Mouse (Mus musculus) midbrain, embryonic 16.5 days (tissue): ENCODE data around the gene Gm5089. TPM values are rescaled to one million over a fixed set of nuclear protein-coding genes. Genes with fewer than 3 reads are reported as not detected.

Source experiments
- ATAC-seq: fragments of 200-750 bp; cut with Nextera tagmentation; 2 replicates; pipeline ENCODE4 v1.8.0; 2017; ENCODE audit warnings: moderate TSS enrichment
- H3K27ac ChIP-seq: fragments of 300-500 bp; sonication (generic); 2 replicates; pipeline ENCODE4 v1.5.1; 2014; ENCODE audit warnings: mild to moderate bottlenecking, low read length, mixed read lengths
- H3K27me3 ChIP-seq: fragments of 300-500 bp; sonication (generic); 2 replicates; pipeline ENCODE4 v1.6.1; 2014; ENCODE audit warnings: low read depth, low read length, mixed read lengths; ENCODE audit not compliant: control insufficient read depth, insufficient read depth
- H3K36me3 ChIP-seq: fragments of 300-500 bp; sonication (generic); 2 replicates; pipeline ENCODE4 v1.6.1; 2014; ENCODE audit warnings: mild to moderate bottlenecking, low read length, moderate library complexity, mixed read lengths; ENCODE audit not compliant: control insufficient read depth, insufficient read depth
- H3K4me1 ChIP-seq: fragments of 300-500 bp; sonication (generic); 2 replicates; pipeline ENCODE4 v1.6.1; 2014; ENCODE audit warnings: mild to moderate bottlenecking, low read length, mixed read lengths; ENCODE audit not compliant: control insufficient read depth, insufficient read depth
- H3K4me2 ChIP-seq: fragments of 300-500 bp; sonication (generic); 2 replicates; pipeline ENCODE4 v1.6.1; 2014; ENCODE audit warnings: mild to moderate bottlenecking, low read length, mixed read lengths
- H3K4me3 ChIP-seq: fragments of 300-500 bp; sonication (generic); 2 replicates; pipeline ENCODE4 v1.5.1; 2014; ENCODE audit warnings: low read depth, mild to moderate bottlenecking, low read length, moderate library complexity, mixed read lengths
- H3K9ac ChIP-seq: fragments of 300-500 bp; sonication (generic); 2 replicates; pipeline ENCODE4 v1.6.1; 2014; ENCODE audit warnings: low read depth, low read length, mixed read lengths
- H3K9me3 ChIP-seq: fragments of 300-500 bp; sonication (generic); replicated peaks from 2 replicates; pipeline ENCODE4 v1.6.1; 2014; ENCODE audit warnings: mild to moderate bottlenecking, low read length, mixed read lengths; ENCODE audit not compliant: control insufficient read depth, poor library complexity, severe bottlenecking
- WGBS: fragments of 180-500 bp; shearing (Covaris S2); extraction: QIAGEN DNeasy Blood & Tissue Kit; methylation state at CpG from one replicate; pipeline ENCODE4 v1.1.7; 2014; 5-methylcytosine and 5-hydroxymethylcytosine counted together
- polyA plus RNA-seq: library from polyadenylated mRNA; unstranded; fragments of >200 nt; fragmentation: Nextera tagmentation; extraction: Ambion mirVana; gene quantifications from 2 replicates; pipeline ENCODE4 v1.2.1, GENCODE M21; 2015

The Gm5089 gene
- polyA plus RNA-seq, 1 experiment from 2014 or later, result 0.82 TPM

GRCm38 (mm10) chr14:122427204-122427560 lies 23.7 kb downstream of the Gm5089 start:
- Histone ChIP-seq H3K27me3 (no peaks in the 10 kb centered on the region), H3K4me2 (no peak overlapping the region), H3K27ac (no peak overlapping the region), H3K36me3 (no peaks in the 10 kb centered on the region), H3K9ac (no peak overlapping the region), H3K4me1 (no peaks in the 10 kb centered on the region), H3K9me3 (no peaks in the 10 kb centered on the region), H3K4me3 (no peak overlapping the region)
- peak; percentile 62; the same call in 1 of the 2 replicates for ATAC-seq
- WGBS, result 33% methylated on average over 8 of the region's 8 CpGs

GRCm38 (mm10) chr14:122426529-122427203 lies 24.2 kb downstream of the Gm5089 start:
- H3K27me3 ChIP-seq, result no peaks in the 10 kb centered on the region
- H3K4me1 ChIP-seq, result no peaks in the 10 kb centered on the region
- H3K4me2 ChIP-seq, result no peak overlapping the region
- WGBS, result 49% methylated on average over 10 of the region's 10 CpGs
- ATAC-seq, result peak; percentile 21; the same call in 1 of the 2 replicates
- no peak overlapping the region for H3K27ac ChIP-seq
- H3K36me3 ChIP-seq, result no peaks in the 10 kb centered on the region
- no peak overlapping the region for H3K4me3 ChIP-seq
- H3K9me3 ChIP-seq, result no peaks in the 10 kb centered on the region
- no peak overlapping the region for H3K9ac ChIP-seq

GRCm38 (mm10) chr14:122424441-122424840 lies 26.5 kb downstream of the Gm5089 start:
- Histone ChIP-seq H3K27me3 (no peaks in the 10 kb centered on the region), H3K27ac (no peak overlapping the region), H3K4me1 (no peaks in the 10 kb centered on the region), H3K9me3 (no peaks in the 10 kb centered on the region), H3K9ac (no peak overlapping the region), H3K4me3 (no peak overlapping the region), H3K36me3 (no peaks in the 10 kb centered on the region), H3K4me2 (no peak overlapping the region)
- 72% methylated on average over 3 of the region's 3 CpGs for WGBS
- ATAC-seq, result no peak

- no peak overlapping the region for H3K27ac ChIP-seq
- WGBS, result 10% methylated on average over 4 of the region's 4 CpGs
- H3K36me3 ChIP-seq, result no peaks in the 10 kb centered on the region
- ATAC-seq, result no peak
- no peak overlapping the region for H3K4me2 ChIP-seq
- peaks cover 9% of the 10 kb centered on the region for H3K27me3 ChIP-seq
- no peak overlapping the region for H3K9ac ChIP-seq
- no peaks in the 10 kb centered on the region for H3K9me3 ChIP-seq
- no peaks in the 10 kb centered on the region for H3K4me1 ChIP-seq
- no peak overlapping the region for H3K4me3 ChIP-seq
Observed at GRCm38 (mm10) chr14:122416166-122416771, 34.6 kb downstream of the Gm5089 start.

GRCm38 (mm10) chr14:122414786-122415185 lies 36.1 kb downstream of the Gm5089 start:
- H3K36me3 ChIP-seq, result no peaks in the 10 kb centered on the region
- no peak overlapping the region for H3K27ac ChIP-seq
- no peaks in the 10 kb centered on the region for H3K9me3 ChIP-seq
- H3K4me1 ChIP-seq, result no peaks in the 10 kb centered on the region
- ATAC-seq, result no peak
- no peak overlapping the region for H3K4me2 ChIP-seq
- no peak overlapping the region for H3K9ac ChIP-seq
- H3K4me3 ChIP-seq, result no peak overlapping the region
- peaks cover 16% of the 10 kb centered on the region for H3K27me3 ChIP-seq
- WGBS, result 90% methylated on average over 2 of the region's 2 CpGs

GRCm38 (mm10) chr14:122413542-122413928 lies 37.4 kb downstream of the Gm5089 start:
- no peak overlapping the region for H3K27ac ChIP-seq
- WGBS, result 90% methylated on average over 2 of the region's 2 CpGs
- H3K9me3 ChIP-seq, result no peaks in the 10 kb centered on the region
- H3K27me3 ChIP-seq, result peaks cover 22% of the 10 kb centered on the region
- no peak for ATAC-seq
- H3K9ac ChIP-seq, result no peak overlapping the region
- no peaks in the 10 kb centered on the region for H3K4me1 ChIP-seq
- H3K4me3 ChIP-seq, result no peak overlapping the region
- H3K36me3 ChIP-seq, result no peaks in the 10 kb centered on the region
- no peak overlapping the region for H3K4me2 ChIP-seq

GRCm38 (mm10) chr14:122412841-122413541 lies 37.9 kb downstream of the Gm5089 start:
- Histone ChIP-seq H3K4me3 (no peak overlapping the region), H3K27ac (no peak overlapping the region), H3K9me3 (no peaks in the 10 kb centered on the region), H3K36me3 (no peaks in the 10 kb centered on the region), H3K4me1 (no peaks in the 10 kb centered on the region), H3K9ac (no peak overlapping the region), H3K4me2 (no peak overlapping the region), H3K27me3 (peaks cover 27% of the 10 kb centered on the region)
- 60% methylated on average over 2 of the region's 2 CpGs for WGBS
- no peak for ATAC-seq

GRCm38 (mm10) chr14:122406541-122407219 lies 44.2 kb downstream of the Gm5089 start:
- WGBS, result under 1% methylated on average over 58 of the region's 58 CpGs
- peak overlapping the region; percentile 35 for H3K4me3 ChIP-seq
- peaks cover 66% of the 10 kb centered on the region for H3K27me3 ChIP-seq
- H3K27ac ChIP-seq, result peak overlapping the region; percentile 61
- H3K4me1 ChIP-seq, result peaks cover 9% of the 10 kb centered on the region
- H3K9me3 ChIP-seq, result no peaks in the 10 kb centered on the region
- peak overlapping the region; percentile 66 for H3K4me2 ChIP-seq
- H3K36me3 ChIP-seq, result no peaks in the 10 kb centered on the region
- peak overlapping the region; percentile 46; the same call in 1 of the 2 replicates for H3K9ac ChIP-seq
- ATAC-seq, result peak; percentile 82
